Mouse (Mus musculus): ENCODE data around the gene Sp1.

The Sp1 gene

DNA sequence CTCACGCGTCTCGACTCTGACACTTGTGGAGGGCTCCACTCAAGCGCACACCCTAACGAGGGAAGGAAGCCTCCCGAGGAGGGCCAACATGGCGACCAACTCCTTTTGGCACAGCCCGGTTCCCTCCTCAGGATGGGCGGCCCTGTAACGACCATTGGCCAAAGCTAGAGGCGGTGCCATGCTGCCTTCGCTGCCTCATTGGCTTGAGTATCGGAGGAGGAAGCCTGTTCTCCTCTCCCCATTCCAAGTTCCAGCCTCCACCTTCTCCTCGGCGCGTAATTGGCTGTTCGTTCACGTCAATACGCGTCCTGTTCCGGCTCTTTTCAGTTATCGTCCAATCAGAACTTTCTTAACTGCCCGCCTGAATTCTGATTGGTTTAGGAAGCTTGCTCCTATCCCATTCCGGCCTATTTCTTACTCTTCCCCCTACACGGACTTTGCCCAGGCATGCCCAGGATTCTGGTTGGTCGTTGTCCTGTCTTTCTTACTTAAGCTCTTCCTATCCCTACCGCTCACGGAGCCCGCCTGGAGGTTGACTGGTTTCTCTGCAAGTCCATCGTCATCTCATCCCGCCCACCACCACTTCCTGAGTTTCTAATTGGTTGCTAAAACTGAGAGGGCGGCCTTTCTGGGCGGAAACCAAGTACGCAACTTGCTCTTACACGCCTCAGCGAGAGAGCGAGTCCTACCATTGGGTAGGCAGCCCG, at the start of gene Sp1:
TSS of gene Sp1 (plus strand) at position 655 of the 707 bp plus-strand sequence.
- peak; percentile 100 for DNase-seq (ENCODE audit: low read depth)

DNA sequence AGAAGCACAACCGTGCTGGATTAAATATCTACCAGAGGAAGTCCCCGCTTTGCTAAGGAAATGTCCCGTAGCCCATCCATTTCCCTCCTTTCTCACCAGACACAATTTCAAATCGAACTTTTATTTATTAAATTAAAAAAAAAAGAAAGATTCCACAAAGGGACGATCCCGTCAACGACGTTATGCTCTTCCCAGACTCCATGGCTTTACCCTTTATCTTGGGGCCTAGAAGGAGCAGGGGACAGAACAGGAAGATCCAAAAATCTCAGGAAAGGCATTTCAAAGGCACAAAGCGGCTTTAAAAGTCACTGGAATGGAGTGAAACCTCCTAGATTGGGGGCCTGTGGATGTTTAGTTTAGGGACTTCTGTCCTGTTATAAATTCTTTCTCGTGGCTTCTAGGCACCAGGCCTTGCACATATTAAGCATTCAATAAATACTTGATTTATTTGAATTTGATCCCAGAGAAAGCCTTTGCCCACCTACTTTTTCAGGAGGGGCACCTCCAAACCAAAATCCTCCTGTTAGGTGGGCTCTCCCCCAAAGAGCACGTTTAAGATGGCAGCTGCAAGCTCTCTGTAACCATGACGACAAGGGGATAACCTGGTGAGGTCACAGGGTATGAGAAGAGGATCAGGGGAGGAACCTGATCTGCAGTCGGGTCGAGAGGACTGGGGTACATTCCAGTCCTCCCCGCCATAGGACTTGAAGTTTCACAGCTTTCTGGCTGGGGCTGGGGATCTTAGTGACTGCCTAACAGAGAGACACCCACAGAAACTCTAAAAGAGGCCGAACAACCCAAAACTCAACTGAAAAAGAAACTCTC, 49.2 kb upstream of the Sp1 start:
- no peak for DNase-seq (ENCODE audit: low read depth)

DNA sequence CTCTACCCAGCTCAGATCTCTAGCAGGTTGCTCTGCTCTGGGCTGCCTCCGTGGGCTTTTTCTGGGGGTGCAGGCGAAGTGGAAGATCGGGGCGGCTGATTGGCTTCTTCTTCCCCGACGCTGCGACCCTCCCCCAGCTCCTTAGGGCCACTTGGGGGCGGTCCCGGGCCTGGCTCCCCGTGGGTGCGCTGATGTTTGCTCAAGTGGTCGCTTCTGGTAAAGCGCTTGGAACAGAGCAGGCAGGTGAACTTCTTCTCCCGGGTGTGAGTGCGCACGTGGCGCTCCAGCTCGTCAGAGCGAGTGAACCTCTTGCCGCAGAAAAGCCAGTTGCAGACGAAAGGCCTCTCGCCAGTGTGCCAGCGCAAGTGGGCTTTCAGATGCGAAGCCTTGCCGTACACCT, 47.8 kb upstream of the Sp1 start:
- DNase-seq (ENCODE audit: low read depth) = no peak

DNA sequence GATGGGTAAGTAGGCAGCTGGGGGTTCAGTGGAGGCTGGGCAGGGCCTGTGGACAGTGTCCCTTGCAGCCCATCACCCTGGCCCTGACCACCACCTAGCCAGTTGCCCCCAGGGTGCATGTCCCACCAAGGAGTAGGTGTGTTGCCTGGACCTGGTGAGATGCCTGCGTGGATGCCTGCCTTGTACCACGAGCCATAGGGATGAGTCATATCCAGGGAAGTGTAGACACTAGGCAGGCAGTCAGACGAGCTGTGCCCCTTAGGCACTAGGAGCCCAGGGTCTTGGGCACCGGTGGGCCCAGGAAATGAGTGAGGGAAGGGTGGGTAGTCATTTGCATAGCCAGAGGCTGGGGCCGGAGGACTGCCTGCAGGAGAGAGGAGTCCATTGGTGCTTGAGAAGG, 47.1 kb upstream of the Sp1 start:
- DNase-seq (ENCODE audit: low read depth) = no peak

DNA sequence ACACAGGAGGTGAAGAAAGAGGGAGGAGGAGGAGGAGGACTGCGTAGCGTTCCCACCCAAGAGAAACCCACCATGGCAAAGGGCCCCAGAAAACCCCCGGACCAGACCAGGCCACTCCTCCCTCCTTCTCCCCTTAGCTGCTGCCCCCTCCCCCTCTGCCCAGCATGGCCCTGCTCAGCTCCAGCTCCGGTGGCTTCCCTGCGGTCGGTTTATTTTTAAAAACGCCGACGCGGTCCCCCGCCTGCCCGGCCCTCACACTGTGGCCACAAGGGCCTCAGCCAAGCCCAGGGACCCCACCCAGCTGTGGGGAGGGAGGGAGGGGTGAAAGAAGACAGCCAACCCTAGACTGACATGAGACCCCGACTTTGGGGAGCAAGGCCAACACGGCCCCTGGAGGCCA, 43.3 kb upstream of the Sp1 start:
- DNase-seq (ENCODE audit: low read depth) = peak; percentile 54

DNA sequence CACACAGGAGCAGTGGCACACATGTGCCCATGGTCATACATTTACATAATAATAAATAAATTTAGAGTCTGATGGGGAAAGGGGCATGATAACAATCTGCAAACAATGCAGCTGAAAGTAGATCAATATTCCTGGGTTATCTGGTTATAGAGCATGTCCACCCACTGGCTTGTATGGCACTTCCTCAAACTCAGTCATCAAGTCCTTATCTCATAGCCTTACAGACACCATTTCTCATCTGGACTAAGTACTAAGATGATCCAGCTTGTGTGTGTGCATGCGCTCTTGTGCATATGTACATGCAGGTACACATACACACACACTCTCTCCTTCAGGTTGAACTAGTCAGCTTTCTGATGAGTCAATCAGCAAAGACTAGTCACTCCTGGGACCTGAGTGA, 41.3 kb upstream of the Sp1 start:
- no peak for DNase-seq (ENCODE audit: low read depth)

DNA sequence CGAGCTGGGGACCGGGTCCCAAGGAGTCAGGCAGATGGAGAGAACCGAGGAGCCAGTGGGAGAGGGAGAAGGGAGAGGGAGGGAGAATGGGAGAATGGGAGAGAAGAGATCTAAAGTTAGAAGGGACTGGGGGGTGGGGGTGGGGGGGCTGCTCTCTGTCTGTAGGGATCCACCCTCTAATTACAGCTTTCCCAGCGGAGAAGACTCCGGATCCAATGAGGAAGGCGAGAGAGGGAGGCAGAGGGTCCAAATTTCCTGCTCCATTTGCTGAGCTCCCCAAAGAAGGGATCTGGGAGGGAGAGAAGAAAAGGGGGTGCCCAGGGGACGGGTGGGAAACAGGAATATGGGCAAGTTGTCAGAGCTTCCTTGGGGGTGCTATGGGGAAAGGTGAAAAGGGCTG, 39.7 kb upstream of the Sp1 start:
- no peak for DNase-seq (ENCODE audit: low read depth)

DNA sequence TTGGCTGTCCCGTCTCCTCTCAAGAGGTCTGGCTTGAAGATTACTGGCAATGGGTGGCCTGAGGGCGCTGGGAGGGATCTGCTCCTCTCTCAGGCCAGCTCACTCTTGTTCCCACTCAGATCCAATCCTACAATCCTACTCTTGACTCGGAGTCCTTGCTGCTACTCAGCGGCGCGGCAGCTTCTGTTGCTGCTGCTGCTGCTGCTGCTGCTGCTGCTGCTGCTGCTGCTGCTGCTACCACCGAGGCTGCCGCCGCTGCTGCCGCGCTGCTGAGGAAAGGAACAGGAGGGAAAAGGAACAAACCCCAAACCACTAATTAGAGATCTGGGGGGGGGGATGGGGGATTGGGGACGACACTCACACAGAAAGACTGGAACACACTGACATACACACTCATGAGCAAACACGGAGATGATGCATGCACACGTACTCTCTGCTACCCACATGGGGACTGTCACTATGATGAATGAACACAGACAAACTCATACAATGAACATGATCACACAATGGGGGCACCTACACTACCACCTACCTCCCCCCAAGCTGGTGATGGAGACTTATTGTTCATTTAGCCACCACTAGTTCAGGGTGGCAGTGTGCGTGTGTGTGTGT, 39.1 kb upstream of the Sp1 start, which contains the start of gene Sp7:
TSS of gene Sp7 (minus strand) at position 450 of the 612 bp plus-strand sequence.
- peak; percentile 46 for DNase-seq (ENCODE audit: low read depth)

DNA sequence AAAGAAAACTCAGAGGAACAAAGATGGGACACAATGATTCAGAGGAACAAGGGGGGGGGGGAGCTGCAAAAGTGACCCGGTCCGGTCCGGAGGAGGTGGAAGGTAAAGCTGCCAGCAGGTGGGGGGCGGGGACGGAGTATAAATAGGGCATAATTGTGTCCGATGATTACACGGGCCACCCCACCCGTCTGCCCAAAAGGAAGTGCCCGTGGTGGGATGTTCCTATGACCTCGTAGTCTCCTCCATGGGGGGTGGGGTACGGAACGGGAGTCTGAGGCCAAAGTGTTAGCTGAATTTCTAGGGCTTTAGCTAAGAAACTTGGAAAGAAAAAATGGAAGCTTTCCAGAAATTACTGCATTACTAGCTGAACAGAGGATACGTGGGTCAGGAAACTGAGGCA, 36.0 kb upstream of the Sp1 start:
- DNase-seq (ENCODE audit: low read depth) = no peak

DNA sequence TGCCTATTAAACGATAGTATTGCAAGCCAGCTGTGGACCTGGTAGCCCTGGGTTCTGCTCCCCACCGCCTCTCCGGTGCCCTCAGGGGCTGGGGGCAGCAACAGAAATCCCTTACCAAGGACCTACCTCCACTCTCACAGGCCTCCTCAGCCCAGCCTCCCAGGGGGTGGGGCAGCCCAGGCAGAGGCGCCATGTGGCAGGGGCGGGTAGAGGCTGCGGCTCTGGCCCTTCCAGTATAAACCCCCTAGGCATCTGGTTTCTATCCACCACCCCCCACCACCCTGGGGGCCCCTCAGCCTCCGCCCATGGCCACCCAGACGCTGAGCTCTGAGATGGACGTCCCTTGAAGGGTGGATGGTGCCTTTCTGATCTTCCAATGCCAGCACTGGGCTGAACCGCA, 35.2 kb upstream of the Sp1 start:
- DNase-seq (ENCODE audit: low read depth) = no peak

DNA sequence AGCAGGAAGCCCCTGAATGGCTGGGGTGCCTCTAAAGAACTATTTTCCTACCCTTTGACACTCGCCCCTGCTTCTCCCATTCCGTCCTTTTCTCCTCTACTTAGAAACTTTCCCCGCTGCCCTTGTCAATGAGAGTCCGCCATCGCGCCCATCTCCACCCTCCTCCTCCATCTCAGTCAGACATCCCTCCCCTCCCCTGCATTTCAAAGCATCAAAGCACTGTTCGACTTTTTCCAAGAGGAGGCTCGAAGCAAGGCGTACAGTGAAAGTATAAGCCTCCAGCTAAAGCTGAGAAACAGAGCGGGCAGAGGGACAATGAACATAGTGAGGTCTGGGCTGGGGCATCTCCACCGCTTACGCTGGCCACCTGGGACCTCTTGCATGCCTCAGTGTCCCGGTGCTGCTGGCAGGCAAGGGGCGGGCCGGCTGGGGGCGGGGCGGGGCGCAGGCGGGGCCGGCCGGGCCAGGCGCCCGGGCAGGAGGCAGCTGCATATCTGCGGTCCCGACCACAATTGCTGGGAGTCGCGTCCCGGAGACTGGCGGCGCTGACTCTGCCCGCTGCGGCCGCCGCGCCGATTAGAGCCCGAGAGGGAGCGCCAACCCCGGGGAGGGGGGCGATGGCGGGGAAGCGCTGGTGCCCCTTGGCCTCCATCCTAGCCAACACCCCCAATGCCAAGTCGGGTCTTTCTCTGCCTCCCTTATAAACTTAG, 29.3 kb upstream of the Sp1 start:
- DNase-seq (ENCODE audit: low read depth) = peak; percentile 68

DNA sequence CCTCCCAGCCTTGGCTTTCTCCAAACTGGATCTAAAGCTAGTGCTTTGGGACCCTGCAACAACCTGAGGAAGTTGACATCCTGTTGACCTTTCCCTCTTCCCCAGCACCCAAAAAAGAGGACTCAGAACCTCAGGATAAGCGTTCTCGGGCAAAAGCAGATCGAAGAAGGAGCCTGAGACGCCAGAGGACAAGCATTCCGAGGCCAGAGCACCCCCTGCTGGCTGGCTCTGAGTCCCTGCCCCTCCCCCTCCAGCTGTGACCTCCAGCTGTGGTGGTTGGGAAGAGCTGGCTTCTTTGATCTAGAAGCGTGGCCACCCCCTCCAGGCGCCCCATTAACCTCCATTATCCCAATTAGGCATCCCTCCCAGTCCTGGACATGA, 28.8 kb upstream of the Sp1 start:
- DNase-seq (ENCODE audit: low read depth) = peak; percentile 85

DNA sequence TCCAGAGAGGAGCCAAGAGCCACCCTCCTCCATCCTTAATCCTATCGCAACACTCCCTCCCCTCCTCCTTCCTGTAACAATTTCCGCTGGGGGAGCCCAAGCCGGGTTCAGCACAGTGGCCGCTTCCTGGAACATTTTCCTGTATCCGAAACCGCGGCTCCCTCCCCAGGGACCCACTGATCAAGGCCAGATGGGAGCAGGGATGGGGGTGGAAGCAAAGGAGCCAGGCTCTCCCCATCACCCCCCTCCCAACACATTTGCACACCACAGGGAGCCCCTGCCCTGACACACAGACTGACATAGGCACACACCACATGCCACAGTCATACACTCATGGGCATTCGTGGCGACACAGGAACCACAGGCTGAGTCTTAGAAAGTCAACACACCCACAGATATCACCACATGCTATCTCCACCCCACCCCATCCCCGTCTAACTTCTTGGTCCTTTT, 28.1 kb upstream of the Sp1 start:
- peak; percentile 80 for DNase-seq (ENCODE audit: low read depth)

DNA sequence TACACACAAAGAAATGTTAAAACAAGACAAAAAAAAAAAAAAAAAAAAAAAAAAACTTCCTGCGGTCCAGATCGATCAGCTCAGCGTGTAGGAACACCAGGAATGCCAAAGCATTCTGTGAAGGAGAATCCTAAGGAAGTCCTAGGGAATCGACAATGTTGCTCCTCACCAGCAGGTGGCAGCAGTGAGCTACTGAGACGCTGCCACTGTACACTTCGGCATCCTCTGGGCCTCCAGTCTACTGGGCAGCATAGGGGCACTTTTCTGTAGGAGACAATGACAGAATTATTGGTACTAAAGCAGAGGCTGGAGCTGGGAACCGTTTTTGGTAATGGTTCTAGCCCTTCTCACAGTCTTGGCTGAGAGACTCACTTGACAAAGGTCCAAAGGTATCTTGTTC, 24.4 kb upstream of the Sp1 start:
- peak; percentile 81 for DNase-seq (ENCODE audit: low read depth)

DNA sequence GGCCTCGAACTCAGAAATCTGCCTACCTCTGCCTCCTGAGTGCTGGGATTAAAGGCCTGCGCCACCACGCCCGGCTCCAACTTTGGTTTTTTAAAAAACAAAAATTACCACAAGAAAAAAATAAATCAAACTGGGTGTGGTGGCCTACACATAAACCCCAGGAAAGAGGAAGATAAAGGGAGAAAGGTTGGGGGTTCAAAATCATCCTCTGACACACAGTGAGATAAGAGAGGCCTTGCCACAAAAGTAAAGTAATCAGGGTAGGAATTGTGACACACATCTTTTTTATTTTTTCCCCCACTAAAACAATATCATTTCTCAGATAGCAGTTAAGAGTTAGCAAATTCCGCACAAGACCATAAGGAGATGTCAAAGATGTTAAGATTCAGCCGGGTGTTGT, 22.3 kb upstream of the Sp1 start:
- DNase-seq (ENCODE audit: low read depth) = no peak

DNA sequence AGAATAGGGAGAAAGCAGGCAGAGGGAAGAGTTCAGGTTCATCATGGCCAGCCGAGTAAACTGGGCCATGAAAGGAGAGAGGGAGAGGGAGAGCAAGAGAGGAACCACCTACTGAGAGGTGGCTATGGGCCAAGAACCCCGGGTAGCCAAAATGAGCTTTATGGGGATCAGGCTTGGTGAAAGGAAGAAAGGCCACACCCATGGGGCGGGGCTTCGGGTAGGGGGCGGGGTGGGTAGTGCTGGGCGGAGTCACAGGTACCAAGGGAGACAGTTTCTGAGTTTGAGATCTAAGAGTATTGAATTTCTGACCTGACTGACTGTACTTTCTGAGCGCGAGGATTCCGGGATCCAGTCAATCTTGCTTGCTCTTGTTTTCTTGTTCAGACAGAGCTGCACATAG, 19.3 kb upstream of the Sp1 start:
- DNase-seq (ENCODE audit: low read depth) = peak; percentile 75

DNA sequence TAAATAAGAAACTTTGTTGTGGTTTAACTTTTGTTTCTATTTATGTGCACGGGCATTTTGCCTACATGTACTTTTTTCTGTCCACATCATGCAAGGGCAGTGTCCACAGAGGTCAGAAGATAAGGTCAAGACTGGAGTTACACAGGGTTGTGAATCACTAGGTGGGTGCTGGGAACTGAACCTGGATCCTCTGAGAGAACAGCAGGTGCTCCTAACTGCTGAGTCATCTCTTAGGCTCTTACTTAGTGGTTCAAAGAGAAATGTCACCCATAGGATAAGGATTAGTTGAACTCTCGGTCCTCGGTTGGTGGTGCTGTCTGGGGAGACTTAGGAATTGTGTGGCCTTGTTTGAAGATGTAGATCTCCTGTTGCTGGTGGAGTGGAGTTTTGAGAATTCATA, 17.0 kb upstream of the Sp1 start:
- peak; percentile 45 for DNase-seq (ENCODE audit: low read depth)

DNA sequence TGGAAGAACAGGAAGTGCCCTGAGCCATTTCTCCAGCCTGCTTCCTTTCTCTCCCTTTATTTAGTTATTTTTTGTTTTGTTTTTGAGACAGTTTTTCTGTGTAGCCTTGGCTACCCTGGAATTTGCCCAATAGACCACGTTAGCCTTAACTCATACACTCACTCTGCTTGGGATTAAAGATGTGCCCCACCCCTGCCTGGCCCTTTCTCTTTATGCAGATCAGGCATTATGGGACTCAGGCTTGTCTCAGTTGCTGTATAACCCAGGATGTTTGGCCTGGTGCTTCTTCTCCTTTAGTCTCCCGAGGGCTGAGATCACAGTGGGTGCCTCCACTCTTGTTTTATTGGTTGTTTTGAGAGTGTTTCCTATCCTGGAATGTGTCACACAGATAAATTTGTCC, 13.4 kb upstream of the Sp1 start:
- no peak for DNase-seq (ENCODE audit: low read depth)

DNA sequence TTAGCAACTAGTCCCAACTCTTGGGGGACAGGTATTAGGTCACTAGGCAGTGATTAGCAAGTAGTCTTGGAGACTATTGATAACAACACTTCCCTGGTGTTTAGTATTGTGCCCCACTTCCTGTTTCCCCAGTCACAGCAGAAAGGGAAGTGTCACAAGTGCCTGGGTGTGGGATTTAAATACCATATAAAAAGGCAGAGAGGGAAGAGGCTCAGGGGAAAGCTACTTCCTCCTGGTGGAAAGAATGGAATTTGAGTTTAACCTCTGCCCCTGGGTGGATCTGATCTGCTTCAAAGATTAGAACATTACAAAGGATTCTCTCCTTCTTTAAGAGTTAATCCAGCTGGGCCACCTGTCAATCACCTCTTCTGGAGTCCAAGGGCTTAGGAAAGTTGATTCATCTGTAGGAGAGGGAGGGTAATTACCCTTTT, 12.3 kb upstream of the Sp1 start:
- peak; percentile 55 for DNase-seq (ENCODE audit: low read depth)

DNA sequence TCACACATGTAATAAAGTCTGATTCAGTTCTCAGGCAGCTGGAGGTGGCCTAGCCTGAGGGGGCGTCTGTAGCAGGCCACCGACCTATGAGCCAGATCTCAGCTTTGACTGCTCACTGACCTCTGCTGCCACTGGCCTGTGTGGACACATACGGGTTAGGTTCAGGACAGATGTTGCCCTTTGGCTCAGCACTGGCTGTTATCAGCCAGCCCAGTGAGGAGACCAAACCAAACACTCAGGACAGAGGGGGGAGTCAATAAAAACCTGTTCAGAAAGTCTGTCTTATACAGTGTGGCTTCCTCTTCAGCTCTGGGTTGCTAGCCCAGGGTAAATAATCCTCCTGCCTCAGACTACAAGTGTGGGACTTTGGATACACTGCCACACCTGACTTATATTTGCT, 10.9 kb upstream of the Sp1 start:
- DNase-seq (ENCODE audit: low read depth) = peak; percentile 61

DNA sequence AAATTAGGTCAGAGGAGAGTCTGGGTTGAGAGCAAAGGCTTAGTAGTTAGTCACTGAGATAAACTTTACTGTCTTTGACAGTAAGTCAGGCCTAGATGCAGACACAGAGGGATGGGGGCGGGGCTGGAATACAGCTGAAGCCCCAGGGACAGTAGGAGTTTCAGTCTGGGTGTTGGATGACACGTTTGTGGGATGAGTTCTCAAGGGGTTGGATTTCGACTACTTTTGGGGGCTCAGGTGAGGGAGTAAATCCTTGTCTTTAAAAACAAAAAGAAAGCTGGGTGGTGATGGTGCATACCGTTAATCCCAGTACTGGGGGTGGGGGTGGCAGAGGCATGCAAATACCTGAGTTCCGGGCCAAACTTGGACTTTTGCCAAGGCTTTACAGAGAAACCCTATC, 7.3 kb upstream of the Sp1 start:
- DNase-seq (ENCODE audit: low read depth) = no peak

Measured in 416B (cell line).